Mouse (Mus musculus) monocyte, adult 5-6 weeks (primary cell): ENCODE measurements around the gene Trip4. TPM values are rescaled to one million over a fixed set of nuclear protein-coding genes. Genes with fewer than 3 reads are reported as not detected.
"Not testable (repeated sequence)": the region's sequence is repeated elsewhere in the genome, so short reads cannot be mapped to it uniquely, and the experiment has no call there.

Experiments used
- ATAC-seq: fragments of 153-309, 156-312 bp; replicated peaks from 2 replicates; pipeline ENCODE4 v1.8.0; 2017; ENCODE audit warnings: mild to moderate bottlenecking; ENCODE audit not compliant: low TSS enrichment, insufficient number of reproducible peaks, severe bottlenecking, poor library complexity, low FRiP score
- total RNA-seq: library from RNA; stranded (forward); fragments of 200-1000, 200-491, 200-594 nt; gene quantifications from 3 replicates; pipeline ENCODE4 v1.2.3, GENCODE M21; 2017

The Trip4 gene
- total RNA-seq, 1 experiment from 2014 or later = 33.5 TPM

- ATAC-seq = no peak
Observed at GRCm38 (mm10) chr9:65818402-65818801, 90.2 kb downstream of the Trip4 start.

GRCm38 (mm10) chr9:65812841-65813240 is 95.8 kb downstream of the Trip4 start:
- ATAC-seq = no peak

- ATAC-seq = no peak
Observed at GRCm38 (mm10) chr9:65811784-65812183, 96.8 kb downstream of the Trip4 start.

- ATAC-seq = no peak
Observed at GRCm38 (mm10) chr9:65807818-65808217, 100.8 kb downstream of the Trip4 start.

- ATAC-seq = no peak
Observed at GRCm38 (mm10) chr9:65807251-65807650, 101.3 kb downstream of the Trip4 start.

- ATAC-seq = no peak
Observed at GRCm38 (mm10) chr9:65799770-65800169, 108.8 kb downstream of the Trip4 start.

GRCm38 (mm10) chr9:65795651-65796050 is 112.9 kb downstream of the Trip4 start:
- ATAC-seq = no peak

GRCm38 (mm10) chr9:65794313-65794712 is 114.3 kb downstream of the Trip4 start:
- no peak for ATAC-seq

GRCm38 (mm10) chr9:65793506-65793905 is 115.1 kb downstream of the Trip4 start:
- no peak for ATAC-seq

GRCm38 (mm10) chr9:65793086-65793485 is 115.5 kb downstream of the Trip4 start:
- ATAC-seq = no peak

GRCm38 (mm10) chr9:65791846-65792245 is 116.7 kb downstream of the Trip4 start:
- no peak for ATAC-seq

- ATAC-seq = no peak
Observed at GRCm38 (mm10) chr9:65791106-65791505, 117.5 kb downstream of the Trip4 start.

GRCm38 (mm10) chr9:65789788-65790187 is 118.8 kb downstream of the Trip4 start:
- ATAC-seq = no peak

GRCm38 (mm10) chr9:65788556-65788955 is 120.0 kb downstream of the Trip4 start:
- ATAC-seq = no peak

- ATAC-seq = no peak
Observed at GRCm38 (mm10) chr9:65787829-65788344, 120.7 kb downstream of the Trip4 start.

GRCm38 (mm10) chr9:65786885-65787787 is 121.5 kb downstream of the Trip4 start:
- ATAC-seq = no peak

GRCm38 (mm10) chr9:65785772-65786368 is 122.7 kb downstream of the Trip4 start:
- ATAC-seq = no peak

- ATAC-seq = not testable (repeated sequence)
Observed at GRCm38 (mm10) chr9:65779619-65780018, 129.0 kb downstream of the Trip4 start.
